Mouse (Mus musculus) G1E (cell line): ENCODE data around the gene Lmf2.

Experiments used
- CTCF ChIP-seq: IDR thresholded peaks from 2 replicates; pipeline ENCODE4 v1.5.1; 2012; ENCODE audit warnings: low read depth, low read length, inconsistent platforms, mixed read lengths
- GATA1 ChIP-seq: IDR thresholded peaks from 2 replicates; pipeline ENCODE4 v1.6.1; 2012; ENCODE audit warnings: borderline replicate concordance, low read length, inconsistent platforms, mixed read lengths
- GATA2 ChIP-seq: IDR thresholded peaks from 2 replicates; pipeline ENCODE4 v1.6.1; 2012; ENCODE audit warnings: low read depth, low read length, inconsistent platforms, borderline replicate concordance
- TAL1 ChIP-seq: conservative IDR thresholded peaks from 2 replicates; pipeline ENCODE4 v1.6.1; 2012; ENCODE audit warnings: low read depth, low read length, inconsistent platforms, mixed read lengths

DNA sequence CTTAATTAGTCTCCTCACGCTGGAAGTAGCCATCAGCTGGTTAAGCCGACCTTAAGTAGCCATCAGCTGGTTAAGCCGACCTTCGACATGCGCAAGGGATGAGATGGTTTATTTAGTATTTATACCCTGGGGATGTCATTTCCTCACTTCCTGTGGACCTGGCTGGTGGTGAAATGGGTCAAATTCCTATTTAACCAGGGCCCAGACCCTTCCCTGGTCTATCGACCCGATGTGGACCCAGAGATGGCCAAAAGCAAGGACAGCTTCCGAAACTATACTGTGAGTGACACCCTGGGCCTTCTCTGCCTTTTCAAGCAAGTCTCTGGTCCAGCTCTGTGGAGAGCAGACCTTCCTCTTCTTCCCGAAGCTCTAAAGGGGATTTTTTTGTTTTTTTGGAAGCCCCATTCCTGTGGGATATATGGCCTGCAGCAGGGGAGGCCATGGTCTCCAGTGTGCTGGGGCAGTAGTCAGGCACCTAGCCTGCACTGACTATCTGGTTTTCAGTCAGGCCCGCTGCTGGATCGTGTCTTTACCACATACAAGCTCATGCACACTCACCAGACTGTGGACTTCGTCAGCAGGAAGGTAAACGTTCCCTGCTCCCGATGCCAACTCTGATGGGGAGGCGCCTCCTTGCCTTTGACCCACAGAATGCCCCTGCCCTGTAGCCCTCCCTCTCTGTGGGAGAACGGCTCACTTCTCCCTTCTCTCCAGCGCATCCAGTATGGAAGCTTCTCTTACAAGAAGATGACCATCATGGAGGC, 20.5 kb downstream of the Lmf2 start:
- TF ChIP-seq CTCF (no peak), TAL1 (no peak), GATA1 (no peak), GATA2 (no peak)
